Mouse (Mus musculus) lung, embryonic 16.5 days (tissue): ENCODE data around the gene Zfp101. TPM values are rescaled to one million over a fixed set of nuclear protein-coding genes. Genes with fewer than 3 reads are reported as not detected.

Experiments used
- ATAC-seq: fragments of 200-750 bp; cut with Nextera tagmentation; 2 replicates; pipeline ENCODE4 v1.8.0; 2017; ENCODE audit warnings: low read depth, mild to moderate bottlenecking, moderate library complexity
- H3K27ac ChIP-seq: fragments of 300-500 bp; sonication (generic); 2 replicates; pipeline ENCODE4 v1.5.1; 2014; ENCODE audit warnings: mild to moderate bottlenecking, control low read depth, low read length
- H3K27me3 ChIP-seq: fragments of 300-500 bp; sonication (generic); 2 replicates; pipeline ENCODE4 v1.6.1; 2014; ENCODE audit warnings: low read depth, low read length, mixed read lengths; ENCODE audit not compliant: control insufficient read depth, insufficient read depth
- H3K36me3 ChIP-seq: fragments of 300-500 bp; sonication (generic); 2 replicates; pipeline ENCODE4 v1.6.1; 2014; ENCODE audit warnings: low read length; ENCODE audit not compliant: control insufficient read depth, insufficient read depth
- H3K4me1 ChIP-seq: fragments of 300-500 bp; sonication (generic); replicated peaks from 2 replicates; pipeline ENCODE4 v1.6.1; 2014; ENCODE audit warnings: low read length, mixed read lengths; ENCODE audit not compliant: control insufficient read depth, insufficient read depth
- H3K4me2 ChIP-seq: fragments of 300-500 bp; sonication (generic); 2 replicates; pipeline ENCODE4 v1.6.1; 2014; ENCODE audit warnings: low read depth, low read length, control low read depth
- H3K4me3 ChIP-seq: fragments of 300-500 bp; sonication (generic); 2 replicates; pipeline ENCODE4 v1.5.1; 2014; ENCODE audit warnings: mild to moderate bottlenecking, low read length, control low read depth
- H3K9ac ChIP-seq: fragments of 300-500 bp; sonication (generic); 2 replicates; pipeline ENCODE4 v1.6.1; 2014; ENCODE audit warnings: low read length, control low read depth
- H3K9me3 ChIP-seq: fragments of 300-500 bp; sonication (generic); 2 replicates; pipeline ENCODE4 v1.6.1; 2016; ENCODE audit warnings: low read length; ENCODE audit not compliant: control insufficient read depth
- WGBS: fragments of 180-500 bp; shearing (Covaris S2); extraction: QIAGEN DNeasy Blood & Tissue Kit; methylation state at CpG from one replicate; pipeline ENCODE4 v1.1.7; 2014; 5-methylcytosine and 5-hydroxymethylcytosine counted together
- polyA plus RNA-seq: library from polyadenylated mRNA; unstranded; fragments of >200 nt; fragmentation: Nextera tagmentation; extraction: Ambion mirVana; gene quantifications from 2 replicates; pipeline ENCODE4 v1.2.1, GENCODE M21; 2015

The Zfp101 gene
- polyA plus RNA-seq, 1 experiment from 2014 or later = 19.0 TPM

- H3K27me3 ChIP-seq = no peaks in the 10 kb centered on the region
- H3K36me3 ChIP-seq = no peaks in the 10 kb centered on the region
- peaks cover 7% of the 10 kb centered on the region; the same call in 1 of the 2 replicates for H3K4me1 ChIP-seq
- peak within 1 kb of the TSS; percentile 90 for H3K4me2 ChIP-seq
- H3K4me3 ChIP-seq = peak within 1 kb of the TSS; percentile 96
- WGBS = 3% methylated on average over 47 of the region's 47 CpGs
- ATAC-seq = peak; percentile 100
- H3K9me3 ChIP-seq = no peaks in the 10 kb centered on the region
- H3K27ac ChIP-seq = peak within 1 kb of the TSS; percentile 89
- H3K9ac ChIP-seq = peak within 1 kb of the TSS; percentile 91
These were observed 35.7 kb downstream of the Zfp101 start, which contains the start of gene Zfp81 for GRCm38 (mm10) chr17:33358411-33359384. TSS of gene Zfp81 (minus strand) at chr17:33358878.

GRCm38 (mm10) chr17:33352981-33353380 is 41.5 kb downstream of the Zfp101 start:
- Histone ChIP-seq H3K9ac (no peak overlapping the region), H3K27ac (no peak overlapping the region), H3K4me1 (peaks cover 6% of the 10 kb centered on the region; the same call in 1 of the 2 replicates), H3K9me3 (peaks cover 4% of the 10 kb centered on the region), H3K4me3 (no peak overlapping the region), H3K36me3 (no peaks in the 10 kb centered on the region), H3K27me3 (no peaks in the 10 kb centered on the region), H3K4me2 (no peak overlapping the region)
- 100% methylated on average over 1 of the region's 1 CpGs for WGBS
- no peak for ATAC-seq

Other genes with a start within 250 kb of the Zfp101 start
- gene Olfr55, start 226.2 kb downstream of the Zfp101 start, polyA plus RNA-seq = not detected in 2 replicates
- not detected in 2 replicates for gene Olfr239, start 203.3 kb downstream of the Zfp101 start, polyA plus RNA-seq
- not detected in 2 replicates for gene Olfr1564, start 173.0 kb downstream of the Zfp101 start, polyA plus RNA-seq
- gene Zfp955a, start 139.5 kb downstream of the Zfp101 start, polyA plus RNA-seq = 20.1 and 20.7 TPM in 2 replicates
- not detected in 2 replicates for gene Olfr63, start 130.0 kb downstream of the Zfp101 start, polyA plus RNA-seq
- gene Zfp955b, start 105.1 kb downstream of the Zfp101 start, polyA plus RNA-seq = 12.0 and 12.2 TPM in 2 replicates
- gene Zfp81, start 35.8 kb downstream of the Zfp101 start, polyA plus RNA-seq = 8.8 and 9.5 TPM in 2 replicates
- not detected in 2 replicates for gene Actl9, start 38.3 kb upstream of the Zfp101 start, polyA plus RNA-seq
- 153 and 157 TPM in 2 replicates for gene Adamts10, start 129.6 kb upstream of the Zfp101 start, polyA plus RNA-seq
- 5.2 and 6.0 TPM in 2 replicates for gene Myo1f, start 161.1 kb upstream of the Zfp101 start, polyA plus RNA-seq
- 53.0 and 56.2 TPM in 2 replicates for gene Zfp414, start 234.4 kb upstream of the Zfp101 start, polyA plus RNA-seq
- gene Pram1, start 243.4 kb upstream of the Zfp101 start, polyA plus RNA-seq = 1.0 and 1.1 TPM in 2 replicates